Mouse (Mus musculus) heart, adult 2 months (tissue): Measurements from ENCODE around the gene Uba1.

Experiments used
- CTCF ChIP-seq: fragments of 200-600 bp; IDR thresholded peaks from 2 replicates; pipeline ENCODE4 v1.8.1; 2022; ENCODE audit warnings: antibody characterized with exemption, mild to moderate bottlenecking, moderate library complexity
- EP300 ChIP-seq: fragments of 200-500 bp; IDR thresholded peaks from 2 replicates; pipeline ENCODE4 v1.6.1; 2011; ENCODE audit warnings: low read depth, low read length, control low read depth; ENCODE audit not compliant: insufficient read depth
- POLR2A ChIP-seq: fragments of 200-500 bp; IDR thresholded peaks from 2 replicates; pipeline ENCODE4 v1.6.1; 2011; ENCODE audit warnings: mild to moderate bottlenecking, low read depth, low read length, control low read depth; ENCODE audit not compliant: insufficient read depth

DNA sequence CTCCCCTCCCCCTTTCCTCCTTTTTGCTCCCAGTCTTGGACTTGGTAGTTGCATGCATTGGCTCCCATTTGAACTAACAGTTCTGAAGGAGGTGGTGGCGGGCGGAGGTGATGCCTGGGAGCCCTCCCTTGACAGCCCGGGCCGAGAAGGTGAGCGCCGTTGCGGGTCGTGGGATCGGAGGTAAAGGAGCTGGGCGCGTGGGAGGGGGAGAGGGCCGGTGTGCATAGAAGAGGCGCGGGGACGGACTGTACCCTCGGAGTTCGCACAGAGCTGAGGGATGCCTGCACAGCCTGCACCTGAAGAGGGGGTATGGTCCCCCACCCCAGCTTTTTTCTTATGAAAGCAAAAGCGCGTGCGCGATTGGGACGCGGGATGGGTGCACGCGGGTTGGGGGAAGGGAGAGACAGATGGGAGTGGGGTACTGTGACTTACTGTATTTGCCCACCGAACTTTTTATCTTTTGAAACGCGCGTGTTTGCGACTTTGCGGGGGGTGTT lies 40.2 kb upstream of the Uba1 start:
- TF ChIP-seq EP300 (no peak), CTCF (no peak), POLR2A (no peak)
